Mouse (Mus musculus) ES-Bruce4 (cell line): ENCODE measurements at regions not wholly inside any gene's neighbourhood (a gene's known extent, or its start where the extent isn't known, plus 50 kb on each side); places are given as distances from the start of the nearest gene placed in this dataset.

Experiments
- H3K27ac ChIP-seq: 2 replicates; pipeline ENCODE4 v1.5.1; 2012; ENCODE audit warnings: low read length, inconsistent platforms; ENCODE audit not compliant: insufficient read depth
- H3K27me3 ChIP-seq: 2 replicates; pipeline ENCODE4 v1.6.1; 2012; ENCODE audit warnings: mild to moderate bottlenecking, low read length, inconsistent platforms; ENCODE audit not compliant: control insufficient read depth, poor library complexity, insufficient read depth, severe bottlenecking
- H3K36me3 ChIP-seq: 2 replicates; pipeline ENCODE4 v1.6.1; 2012; ENCODE audit warnings: inconsistent platforms, mild to moderate bottlenecking, low read length, moderate library complexity; ENCODE audit not compliant: control insufficient read depth, poor library complexity, insufficient read depth, severe bottlenecking
- H3K4me1 ChIP-seq: one replicate; pipeline ENCODE4 v1.8.1; 2011; ENCODE audit warnings: low read length; ENCODE audit not compliant: control insufficient read depth, insufficient read depth
- H3K4me3 ChIP-seq: 2 replicates; pipeline ENCODE4 v1.5.1; 2011; ENCODE audit warnings: low read depth, mild to moderate bottlenecking, low read length
- H3K9ac ChIP-seq: 2 replicates; pipeline ENCODE4 v1.6.1; 2012; ENCODE audit warnings: low read depth, mild to moderate bottlenecking, inconsistent platforms; ENCODE audit not compliant: poor library complexity, severe bottlenecking
- H3K9me3 ChIP-seq: replicated peaks from 2 replicates; pipeline ENCODE4 v1.6.1; 2012; ENCODE audit warnings: mild to moderate bottlenecking, low read length, inconsistent platforms; ENCODE audit not compliant: control insufficient read depth, poor library complexity, insufficient read depth, severe bottlenecking
- CTCF ChIP-seq: IDR thresholded peaks from one replicate; pipeline ENCODE4 v1.8.1; 2011; ENCODE audit warnings: low read depth, low read length
- EP300 ChIP-seq: IDR thresholded peaks from 2 replicates; pipeline ENCODE4 v1.6.1; 2011; ENCODE audit warnings: low read depth, low read length; ENCODE audit not compliant: insufficient read depth
- POLR2A ChIP-seq: IDR thresholded peaks from one replicate; pipeline ENCODE4 v1.8.1; 2011; ENCODE audit warnings: low read length; ENCODE audit not compliant: insufficient read depth

GRCm38 (mm10) chr9:93186638-93187037 lies 644.6 kb downstream of the Plod2 start:
- TF ChIP-seq CTCF (no peak), POLR2A (no peak), EP300 (no peak)
- Histone ChIP-seq H3K27ac (no peak overlapping the region), H3K4me3 (no peak overlapping the region), H3K9ac (no peak overlapping the region), H3K27me3 (no peaks in the 10 kb centered on the region), H3K9me3 (no peaks in the 10 kb centered on the region), H3K36me3 (no peaks in the 10 kb centered on the region), H3K4me1 (no peaks in the 10 kb centered on the region)

GRCm38 (mm10) chr9:93232562-93232961 lies 690.5 kb downstream of the Plod2 start:
- no peaks in the 10 kb centered on the region for H3K36me3 ChIP-seq
- no peak overlapping the region for H3K9ac ChIP-seq
- no peak overlapping the region for H3K27ac ChIP-seq
- H3K4me1 ChIP-seq: no peaks in the 10 kb centered on the region
- no peak overlapping the region for H3K4me3 ChIP-seq
- no peaks in the 10 kb centered on the region for H3K9me3 ChIP-seq
- TF ChIP-seq POLR2A (no peak), EP300 (no peak), CTCF (no peak)
- no peaks in the 10 kb centered on the region for H3K27me3 ChIP-seq

- H3K27me3 ChIP-seq: no peaks in the 10 kb centered on the region
- H3K36me3 ChIP-seq: no peaks in the 10 kb centered on the region
- H3K4me3 ChIP-seq: no peak overlapping the region
- H3K9me3 ChIP-seq: no peaks in the 10 kb centered on the region
- H3K4me1 ChIP-seq: no peaks in the 10 kb centered on the region
- H3K9ac ChIP-seq: no peak overlapping the region
- H3K27ac ChIP-seq: no peak overlapping the region
- TF ChIP-seq CTCF (no peak), EP300 (no peak), POLR2A (no peak)
Measured at GRCm38 (mm10) chr9:93252146-93252545, 710.1 kb downstream of the Plod2 start.

DNA sequence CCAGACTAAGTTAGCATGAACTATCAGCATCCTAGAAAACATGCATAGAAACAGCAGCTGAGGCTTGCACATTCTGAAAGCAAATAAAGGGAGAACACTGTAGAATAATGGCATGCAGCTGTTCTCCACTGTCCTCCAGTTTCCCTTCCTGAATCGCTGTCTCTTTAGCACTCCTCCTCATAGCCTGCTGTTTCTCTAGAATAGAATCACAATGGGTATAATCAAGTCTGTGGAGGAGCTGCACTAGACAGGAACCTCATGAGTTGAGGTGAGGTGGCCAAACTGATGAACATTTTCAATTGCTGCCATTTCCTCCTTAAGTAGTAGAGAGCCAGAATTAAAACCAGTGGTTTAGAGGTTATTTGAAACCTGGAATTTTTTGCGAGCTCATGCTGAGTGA lies 755.3 kb downstream of the Plod2 start:
- no peak for TF ChIP-seq POLR2A
- TF ChIP-seq CTCF: no peak
- TF ChIP-seq EP300: no peak
- Histone ChIP-seq H3K36me3 (no peaks in the 10 kb centered on the region), H3K9me3 (no peaks in the 10 kb centered on the region), H3K27me3 (no peaks in the 10 kb centered on the region), H3K9ac (no peak overlapping the region), H3K27ac (no peak overlapping the region), H3K4me1 (no peaks in the 10 kb centered on the region), H3K4me3 (no peak overlapping the region)

DNA sequence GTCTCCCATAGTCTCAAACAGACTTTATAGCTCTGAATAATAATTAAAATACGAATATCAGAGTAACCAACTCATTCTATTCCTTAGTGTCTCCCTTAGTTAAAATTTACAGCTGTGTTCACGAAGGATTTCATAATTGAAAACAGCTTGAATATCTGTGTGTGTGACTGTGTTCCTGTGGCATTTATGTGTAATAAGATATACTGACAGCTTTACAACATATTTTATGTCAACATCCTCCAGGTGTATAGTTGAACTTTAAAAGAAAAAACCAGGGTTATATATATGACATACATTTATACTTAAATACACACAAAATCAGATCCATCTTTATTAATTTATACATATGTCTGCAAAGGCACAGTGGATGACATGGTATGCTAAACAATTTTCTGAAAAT lies 764.7 kb downstream of the Plod2 start:
- Histone ChIP-seq H3K9me3 (no peaks in the 10 kb centered on the region; the same call in 1 of the 2 replicates), H3K27ac (no peak overlapping the region), H3K9ac (no peak overlapping the region), H3K4me1 (no peaks in the 10 kb centered on the region), H3K27me3 (no peaks in the 10 kb centered on the region), H3K4me3 (no peak overlapping the region), H3K36me3 (no peaks in the 10 kb centered on the region)
- TF ChIP-seq CTCF: no peak
- no peak for TF ChIP-seq EP300
- TF ChIP-seq POLR2A: no peak

GRCm38 (mm10) chr9:93328997-93329682 lies 787.1 kb downstream of the Plod2 start:
- no peaks in the 10 kb centered on the region for H3K36me3 ChIP-seq
- no peak overlapping the region for H3K27ac ChIP-seq
- H3K9ac ChIP-seq: no peak overlapping the region
- H3K4me1 ChIP-seq: no peaks in the 10 kb centered on the region
- no peaks in the 10 kb centered on the region for H3K27me3 ChIP-seq
- TF ChIP-seq CTCF: no peak
- TF ChIP-seq EP300: no peak
- no peak for TF ChIP-seq POLR2A
- no peaks in the 10 kb centered on the region for H3K9me3 ChIP-seq
- no peak overlapping the region for H3K4me3 ChIP-seq
